Mouse (Mus musculus) cerebellum, adult 2 months (tissue): ENCODE results near the gene Fbxl12.

Source experiments
- CTCF ChIP-seq: fragments of 200-500 bp; IDR thresholded peaks from 2 replicates; pipeline ENCODE4 v1.5.1; 2011; ENCODE audit warnings: low read depth, mild to moderate bottlenecking, control low read depth, low read length, moderate library complexity, borderline replicate concordance; ENCODE audit not compliant: insufficient read depth
- POLR2A ChIP-seq: fragments of 200-500 bp; IDR thresholded peaks from 2 replicates; pipeline ENCODE4 v1.6.1; 2011; ENCODE audit warnings: low read length, control low read depth, borderline replicate concordance; ENCODE audit not compliant: insufficient read depth

DNA sequence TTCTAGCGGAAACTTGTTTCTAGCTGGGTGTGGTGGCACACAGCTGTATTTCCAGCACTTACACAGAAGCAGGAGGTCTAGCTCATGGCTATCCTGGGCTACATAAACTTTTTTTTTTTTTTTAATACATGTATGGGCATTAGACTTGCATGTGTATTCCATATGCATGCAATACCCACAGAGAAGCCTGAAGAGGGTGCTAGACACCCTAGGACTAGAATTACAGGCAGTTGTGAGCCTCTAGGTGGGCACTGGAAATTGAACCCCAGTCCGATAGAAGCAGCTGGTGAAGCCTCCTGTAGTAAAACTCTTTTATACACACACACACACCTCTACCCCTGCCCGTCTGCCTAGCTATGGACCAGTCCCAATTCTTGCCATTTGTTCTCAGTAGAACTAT is 9.3 kb upstream of the Fbxl12 start:
- no peak for TF ChIP-seq CTCF
- no peak for TF ChIP-seq POLR2A
